Mouse (Mus musculus) lung, postnatal 36 days (tissue): ENCODE measurements at regions not wholly inside any gene's neighbourhood (a gene's known extent, or its start where the extent isn't known, plus 50 kb on each side); places are given as distances from the start of the nearest gene placed in this dataset.

ENCODE experiments used
- DNase-seq: peaks from one replicate; pipeline ENCODE4 v3.0.0; 2022; ENCODE audit warnings: mixed read lengths

- no peak for DNase-seq
Observed at GRCm38 (mm10) chr9:41478106-41478848, 316.8 kb upstream of the Ubash3b start.

- peak; percentile 31 for DNase-seq
Observed at GRCm38 (mm10) chr9:41475326-41475725, 313.8 kb upstream of the Ubash3b start.

GRCm38 (mm10) chr9:41474945-41475297, 313.4 kb upstream of the Ubash3b start:
- DNase-seq, result no peak

- DNase-seq, result peak; percentile 84
Observed at GRCm38 (mm10) chr9:41474244-41474944, 312.9 kb upstream of the Ubash3b start.

GRCm38 (mm10) chr9:41473506-41473905, 312.0 kb upstream of the Ubash3b start:
- no peak for DNase-seq

- DNase-seq, result no peak
Observed at GRCm38 (mm10) chr9:41471345-41471744, 309.8 kb upstream of the Ubash3b start.

- no peak for DNase-seq
Observed at GRCm38 (mm10) chr9:41470010-41470409, 308.5 kb upstream of the Ubash3b start.

GRCm38 (mm10) chr9:41469414-41469813, 307.9 kb upstream of the Ubash3b start:
- DNase-seq, result no peak

GRCm38 (mm10) chr9:41464057-41464685, 302.7 kb upstream of the Ubash3b start:
- no peak for DNase-seq

- DNase-seq, result peak; percentile 93
Observed at GRCm38 (mm10) chr9:41461742-41462141, 300.2 kb upstream of the Ubash3b start.

GRCm38 (mm10) chr9:41460709-41461108, 299.2 kb upstream of the Ubash3b start:
- no peak for DNase-seq

- no peak for DNase-seq
Observed at GRCm38 (mm10) chr9:41457003-41457402, 295.5 kb upstream of the Ubash3b start.

- DNase-seq, result peak; percentile 10
Observed at GRCm38 (mm10) chr9:41451738-41452137, 290.2 kb upstream of the Ubash3b start.

GRCm38 (mm10) chr9:41449233-41449632, 287.7 kb upstream of the Ubash3b start:
- no peak for DNase-seq

GRCm38 (mm10) chr9:41447902-41448301, 286.4 kb upstream of the Ubash3b start:
- no peak for DNase-seq

GRCm38 (mm10) chr9:41447211-41447875, 285.8 kb upstream of the Ubash3b start:
- peak; percentile 79 for DNase-seq

GRCm38 (mm10) chr9:41446431-41447203, 285.1 kb upstream of the Ubash3b start:
- DNase-seq, result no peak

GRCm38 (mm10) chr9:41442418-41442817, 280.9 kb upstream of the Ubash3b start:
- DNase-seq, result no peak

- DNase-seq, result peak; percentile 17
Observed at GRCm38 (mm10) chr9:41439979-41440378, 278.5 kb upstream of the Ubash3b start.

- DNase-seq, result no peak
Observed at GRCm38 (mm10) chr9:41438141-41438540, 276.6 kb upstream of the Ubash3b start.

- DNase-seq, result no peak
Observed at GRCm38 (mm10) chr9:41430391-41431343, 269.2 kb upstream of the Ubash3b start.
